Mouse (Mus musculus): ENCODE measurements around the gene Cacna1a.

Cacna1a gene

DNA sequence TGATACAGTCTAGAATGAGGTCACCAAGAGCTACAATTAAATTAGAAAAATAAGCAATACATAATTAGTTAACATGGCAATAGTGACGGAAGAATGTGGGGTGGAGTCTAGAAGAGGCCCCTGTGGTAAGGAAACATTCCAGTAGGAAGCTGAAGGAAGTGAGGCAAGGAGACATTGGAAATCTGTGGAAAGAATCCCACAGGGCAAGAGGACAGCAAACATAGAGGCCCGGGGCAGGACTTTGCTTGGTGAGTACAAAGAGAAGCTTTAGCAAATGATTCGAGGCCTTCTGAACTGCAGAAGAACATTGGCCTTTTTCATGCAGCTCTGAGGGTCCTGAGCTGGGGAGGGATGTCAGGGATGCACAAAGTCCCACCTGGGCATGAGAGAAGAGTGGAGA is at the start of gene Cacna1a:
Gene Cacna1a (plus strand): TSS at position 166 of the 400 bp plus-strand sequence.
- DNase-seq (ENCODE audit: low read depth, low spot score) = no peak

DNA sequence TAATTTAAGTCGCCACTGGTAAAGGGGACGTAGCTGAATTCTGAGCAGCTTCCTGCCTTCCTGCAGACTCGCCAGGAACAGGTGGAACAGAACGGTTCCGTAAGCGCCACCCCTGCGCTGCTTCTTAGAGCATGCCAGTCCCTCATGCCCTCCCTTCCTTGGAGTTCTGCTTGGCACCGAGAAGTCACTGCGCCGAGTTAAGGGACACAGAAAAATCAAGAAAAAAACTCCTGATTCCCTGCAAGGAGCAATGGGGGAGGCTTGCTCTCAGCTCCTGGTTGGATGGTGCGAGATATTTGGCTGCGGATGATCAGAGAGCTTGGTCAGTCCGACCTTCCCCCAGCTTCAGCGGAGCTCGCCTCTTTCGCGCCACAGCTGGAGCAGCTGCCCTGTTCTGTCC is 49.7 kb upstream of the Cacna1a start:
- no peak for DNase-seq (ENCODE audit: low read depth, low spot score)

- no peak for DNase-seq (ENCODE audit: low read depth, low spot score)
These were observed 48.9 kb upstream of the Cacna1a start for GRCm38 (mm10) chr8:84339320-84339719.

- DNase-seq (ENCODE audit: low read depth, low spot score) = no peak
These were observed 48.4 kb upstream of the Cacna1a start for GRCm38 (mm10) chr8:84339867-84340266.

GRCm38 (mm10) chr8:84340671-84341070 is 47.6 kb upstream of the Cacna1a start:
- no peak for DNase-seq (ENCODE audit: low read depth, low spot score)

DNA sequence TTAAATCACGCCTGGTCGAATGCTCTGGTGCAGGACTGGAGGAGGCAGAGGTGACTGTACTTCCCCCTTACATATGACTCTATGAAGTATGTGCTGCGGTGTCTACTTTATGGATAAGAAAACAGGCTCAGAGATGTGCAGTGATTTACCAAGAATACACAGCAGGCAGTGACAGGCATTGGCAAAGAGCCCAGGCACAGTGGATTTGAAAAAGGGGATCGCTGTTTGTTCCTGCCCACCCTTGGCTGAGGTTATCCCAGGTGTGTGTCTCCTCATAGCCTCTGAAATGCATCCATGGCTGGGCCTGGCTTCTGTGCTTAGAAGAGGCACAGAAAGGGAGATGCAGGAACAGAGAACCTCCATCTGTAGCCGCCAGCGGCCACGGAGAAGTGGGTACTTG is 42.7 kb upstream of the Cacna1a start:
- DNase-seq (ENCODE audit: low read depth, low spot score) = no peak

- no peak for DNase-seq (ENCODE audit: low read depth, low spot score)
These were observed 41.8 kb upstream of the Cacna1a start for GRCm38 (mm10) chr8:84346421-84346820.

GRCm38 (mm10) chr8:84349526-84349925 is 38.7 kb upstream of the Cacna1a start:
- DNase-seq (ENCODE audit: low read depth, low spot score) = no peak

DNA sequence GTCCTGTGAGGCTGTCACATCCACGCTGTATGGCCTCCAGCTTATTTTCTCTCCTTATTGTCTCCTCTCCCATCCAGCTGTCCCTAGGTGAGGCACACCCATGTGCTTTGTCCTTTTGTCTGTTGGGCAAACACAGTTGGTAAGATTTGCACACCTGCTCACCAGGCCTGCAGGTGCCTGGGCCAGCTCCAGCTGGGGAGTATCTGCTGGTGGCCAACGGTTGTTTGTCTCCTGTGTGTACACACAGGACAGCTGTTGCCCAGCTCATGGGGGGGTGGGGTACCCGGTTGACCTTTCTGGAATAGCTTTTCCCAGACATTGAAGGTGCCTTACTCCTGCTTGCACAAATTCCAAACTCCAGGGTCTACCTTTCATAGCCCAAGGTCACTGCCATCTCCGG is 37.3 kb upstream of the Cacna1a start:
- DNase-seq (ENCODE audit: low read depth, low spot score) = no peak

DNA sequence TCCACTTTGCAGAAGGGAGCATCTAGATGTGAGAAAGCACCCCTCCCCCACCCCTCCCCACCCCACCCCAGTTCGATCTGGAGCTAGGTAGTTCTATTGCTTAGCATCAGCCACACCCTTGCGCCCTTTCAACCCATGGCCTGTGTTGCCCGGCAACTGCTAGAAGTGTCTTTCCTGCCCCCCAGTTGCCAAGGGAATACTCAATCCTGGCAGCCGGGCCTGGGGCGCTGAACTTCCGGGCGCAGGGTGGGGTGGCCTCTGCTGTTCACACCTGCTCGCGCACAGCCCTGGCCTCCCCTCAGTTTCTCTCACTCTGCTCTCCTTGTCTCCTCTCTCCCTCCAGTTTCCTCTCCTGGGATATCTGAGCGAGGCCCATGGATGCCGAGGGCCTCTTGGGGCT is 31.8 kb upstream of the Cacna1a start:
- DNase-seq (ENCODE audit: low read depth, low spot score) = no peak

DNA sequence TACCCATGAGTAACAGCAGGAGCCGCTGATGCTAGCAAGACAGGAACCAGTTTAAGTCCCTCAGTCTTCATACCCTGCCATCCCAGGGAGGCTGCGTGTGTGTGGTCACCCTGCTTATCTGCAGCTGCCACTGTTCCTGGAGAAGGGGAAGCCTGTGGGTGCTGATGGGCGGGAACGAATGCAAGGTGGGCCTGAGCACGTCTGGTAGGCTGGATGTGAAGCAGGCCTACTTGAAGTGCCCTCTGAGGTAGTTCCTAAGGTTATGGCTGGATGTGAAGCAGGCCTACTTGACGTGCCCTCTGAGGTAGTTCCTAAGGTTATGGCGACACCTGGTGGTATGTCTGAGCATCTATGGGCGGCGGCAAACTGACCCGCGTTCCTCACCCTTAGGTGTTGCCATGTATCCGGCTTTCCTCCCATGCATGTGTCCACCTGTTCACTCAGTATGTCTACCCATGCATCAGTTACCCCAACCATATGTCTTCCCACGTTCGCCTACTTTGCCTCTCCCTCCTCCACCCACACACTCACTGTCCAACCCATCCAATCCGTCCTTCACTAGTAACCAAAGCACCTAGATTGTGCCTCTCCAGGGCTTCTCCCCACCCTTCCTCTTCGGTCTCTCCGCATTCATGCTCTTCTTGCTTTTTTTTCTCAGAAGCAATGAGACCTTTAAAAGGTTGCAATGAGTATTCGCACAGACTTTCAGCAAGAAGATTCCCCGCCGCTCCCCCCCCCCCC is 30.4 kb upstream of the Cacna1a start:
- peak; percentile 85 for DNase-seq (ENCODE audit: low read depth, low spot score)

GRCm38 (mm10) chr8:84363428-84364134 is 24.7 kb upstream of the Cacna1a start:
- DNase-seq (ENCODE audit: low read depth, low spot score) = peak; percentile 78

- DNase-seq (ENCODE audit: low read depth, low spot score) = no peak
These were observed 23.0 kb upstream of the Cacna1a start for GRCm38 (mm10) chr8:84365197-84365596.

DNA sequence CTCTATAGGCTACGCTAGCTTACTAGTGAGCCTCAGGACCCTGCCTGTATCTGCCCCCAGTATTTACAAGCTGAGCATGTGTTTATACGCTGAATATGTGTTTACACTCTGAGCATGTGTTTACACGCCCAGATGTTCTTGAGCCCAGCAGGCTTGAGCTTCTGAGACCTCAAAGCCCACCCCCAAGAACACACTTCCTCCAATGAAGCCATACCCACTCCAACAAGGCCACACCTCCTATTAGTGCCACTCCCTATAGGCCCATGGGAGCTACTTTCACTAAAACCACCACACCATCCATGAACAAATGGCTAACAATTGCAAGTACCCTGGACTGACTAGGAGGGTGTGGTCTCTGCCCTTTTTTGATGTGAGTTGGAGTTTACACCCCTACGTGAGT is 17.3 kb upstream of the Cacna1a start:
- no peak for DNase-seq (ENCODE audit: low read depth, low spot score)

DNA sequence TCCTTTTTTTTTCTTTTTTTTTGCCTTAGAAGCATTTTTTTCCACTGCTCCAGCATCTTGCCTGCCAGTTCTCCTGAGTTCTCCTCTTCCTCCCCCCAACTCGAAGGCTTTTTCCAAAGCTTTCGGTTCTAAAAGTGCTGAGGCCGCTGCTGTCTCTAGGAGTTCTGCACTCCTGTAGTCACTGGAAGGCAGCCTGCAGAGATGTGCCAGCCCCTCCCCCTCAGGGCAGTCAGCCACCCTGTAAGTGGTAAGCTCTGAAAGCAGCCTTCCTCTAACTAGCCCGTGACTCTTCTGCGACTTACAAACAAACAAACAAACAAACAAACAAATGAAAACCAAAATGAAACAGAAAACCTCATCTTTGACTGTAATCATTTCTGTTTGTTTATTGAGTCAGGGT is 13.2 kb upstream of the Cacna1a start:
- DNase-seq (ENCODE audit: low read depth, low spot score) = no peak

GRCm38 (mm10) chr8:84375803-84376202 is 12.4 kb upstream of the Cacna1a start:
- no peak for DNase-seq (ENCODE audit: low read depth, low spot score)

GRCm38 (mm10) chr8:84376564-84376963 is 11.7 kb upstream of the Cacna1a start:
- no peak for DNase-seq (ENCODE audit: low read depth, low spot score)

DNA sequence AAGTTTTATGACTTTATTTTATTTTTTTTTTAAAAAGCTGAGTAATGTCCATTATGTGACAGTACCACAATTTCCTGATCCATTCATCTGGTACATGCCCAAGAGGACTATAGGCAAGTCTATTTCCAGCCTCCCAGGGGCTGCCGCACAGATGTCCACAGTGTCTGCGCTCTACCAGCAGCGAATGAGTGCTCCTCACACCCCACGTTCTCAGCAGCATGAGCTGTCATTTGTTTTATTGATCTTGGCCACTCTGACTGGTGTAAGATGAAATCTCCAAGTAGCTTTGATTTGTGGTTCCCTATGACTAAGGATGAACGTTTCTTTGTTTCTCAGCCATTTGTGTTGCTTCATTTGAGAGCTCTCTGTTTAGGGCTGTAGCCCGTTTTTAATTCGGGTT is 6.6 kb upstream of the Cacna1a start:
- no peak for DNase-seq (ENCODE audit: low read depth, low spot score)

DNA sequence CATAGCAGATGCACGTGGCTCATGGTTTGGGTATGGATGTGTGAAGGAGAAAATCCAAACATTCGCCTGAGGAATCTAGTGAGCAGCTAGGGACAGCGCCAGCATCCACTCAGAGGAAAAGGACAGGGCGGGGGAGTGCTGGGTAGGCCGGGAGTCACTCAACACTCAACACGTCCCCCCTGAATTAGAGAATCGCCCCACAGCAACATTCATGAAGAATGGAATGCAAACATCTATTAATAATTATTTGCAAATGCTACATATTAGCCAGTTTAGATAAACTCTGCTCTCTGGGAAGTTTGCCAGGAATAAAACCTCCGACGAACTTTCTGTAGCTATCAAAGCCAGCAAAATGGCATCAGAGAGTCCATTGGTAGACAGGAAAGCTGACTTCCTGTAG is 533 bp downstream of the Cacna1a start:
- no peak for DNase-seq (ENCODE audit: low read depth, low spot score)

DNA sequence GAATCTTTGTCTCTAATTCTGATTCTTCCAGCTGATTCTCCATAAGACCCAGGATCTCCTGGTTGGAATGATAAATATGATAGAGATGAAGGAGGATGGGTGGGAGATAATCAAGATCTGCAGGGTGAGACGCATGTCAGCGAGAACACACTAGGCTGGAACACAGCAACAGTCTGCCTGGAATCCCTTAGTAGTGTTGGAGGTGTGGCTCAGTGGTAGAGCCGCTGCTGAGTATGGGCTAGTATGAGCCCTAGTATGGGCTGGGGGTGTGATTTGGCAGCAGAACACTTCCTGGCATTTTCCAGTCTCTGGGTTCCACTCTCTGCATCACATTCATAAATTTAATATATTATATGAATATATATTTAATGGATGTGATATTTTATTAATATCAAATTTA is 933 bp downstream of the Cacna1a start:
- no peak for DNase-seq (ENCODE audit: low read depth, low spot score)

- DNase-seq (ENCODE audit: low read depth, low spot score) = no peak
These were observed 3.4 kb downstream of the Cacna1a start for GRCm38 (mm10) chr8:84391611-84392010.

GRCm38 (mm10) chr8:84395751-84396457 is 7.7 kb downstream of the Cacna1a start:
- DNase-seq (ENCODE audit: low read depth, low spot score) = no peak
